Comparison of ENCODE assay signal across 15 mouse cellular contexts in genomic region chr4:107489121-107489840, GRCm38 (mm10). TPM values are rescaled to one million over a fixed set of nuclear protein-coding genes. Genes with fewer than 3 reads are reported as not detected.
DNase-seq lines count a peak whose midpoint lies in the region; ATAC-seq lines count a peak whose summit lies in the region.
"Had no signal": no experiment of that assay in that cellular context is flagged by ENCODE, and none has a peak within 500 bp of the region (broad histone marks: within the 10 kb centered on the region; RNA-seq: fewer than 3 reads in every experiment).

No protein-coding gene starts in this region.

- no peak for DNase-seq in forebrain, embryonic 11.5 days (ENCODE audit: low spot score)
- DNase-seq in left cerebral cortex, postnatal 14 days (ENCODE audit: low spot score in 2 of 2) = peak; percentile 24 to 35
- no peak for DNase-seq in left cerebral cortex, adult 9 months (ENCODE audit: low spot score in 2 of 2)
- peak; percentile 7 for DNase-seq in R1 (ENCODE audit: low read depth, low spot score)
- DNase-seq in heart, adult 9 months (ENCODE audit: low spot score in 2 of 2) = peak; percentile 28 to 32
- DNase-seq in layer of hippocampus, postnatal 36 days = no peak
- DNase-seq: adrenal gland, postnatal 14 days; gastrocnemius, postnatal 25 days; liver, postnatal 0 days; midbrain, embryonic 14.5 days had no signal

- no peaks in the 10 kb centered on the region for H3K9me3 ChIP-seq in forebrain, embryonic 13.5 days (replicated peaks)
- H3K9me3 ChIP-seq in forebrain, embryonic 11.5 days (ENCODE audit: control insufficient read depth, low read length) = no peaks in the 10 kb centered on the region
- H3K9me3 ChIP-seq: kidney, embryonic 15.5 days; limb, embryonic 13.5 days had no signal

- no peak overlapping the region for H3K9ac ChIP-seq in forebrain, embryonic 13.5 days
- H3K9ac ChIP-seq in forebrain, embryonic 11.5 days (ENCODE audit: low read length) = no peak overlapping the region
- H3K9ac ChIP-seq: kidney, embryonic 15.5 days; limb, embryonic 13.5 days; liver, postnatal 0 days had no signal

- no peaks in the 10 kb centered on the region for H3K4me1 ChIP-seq in forebrain, embryonic 13.5 days
- no peaks in the 10 kb centered on the region for H3K4me1 ChIP-seq in forebrain, embryonic 11.5 days (replicated peaks; ENCODE audit: control insufficient read depth, insufficient read depth, low read length)

- H3K27ac ChIP-seq in forebrain, embryonic 13.5 days = peak overlapping the region; percentile 40; the same call in 1 of the 2 replicates
- no peak overlapping the region for H3K27ac ChIP-seq in forebrain, embryonic 11.5 days (ENCODE audit: low read depth, low read length)
- H3K27ac ChIP-seq: kidney, embryonic 15.5 days; limb, embryonic 13.5 days had no signal

- intact Hi-C loops in left cerebral cortex, postnatal 14 days (cut with DNase I) = loop anchor here (5.0 kb wide), 1 partner anchor 163 kb away; no protein-coding TSS in a partner anchor

- no peaks in the 10 kb centered on the region for H3K27me3 ChIP-seq in forebrain, embryonic 13.5 days
- H3K27me3 ChIP-seq in forebrain, embryonic 11.5 days (ENCODE audit: control insufficient read depth, insufficient read depth, low read length) = no peaks in the 10 kb centered on the region

- no peaks in the 10 kb centered on the region for H3K36me3 ChIP-seq in forebrain, embryonic 13.5 days (ENCODE audit: poor library complexity, severe bottlenecking)
- H3K36me3 ChIP-seq in forebrain, embryonic 11.5 days (ENCODE audit: control insufficient read depth, insufficient read depth, low read length) = no peaks in the 10 kb centered on the region
- H3K36me3 ChIP-seq: kidney, embryonic 15.5 days; limb, embryonic 13.5 days had no signal

- WGBS in forebrain, embryonic 13.5 days = 78% methylated on average over 20 of the region's 20 CpGs
- WGBS in forebrain, embryonic 11.5 days = 84% methylated on average over 20 of the region's 20 CpGs

- no peak overlapping the region for H3K4me2 ChIP-seq in forebrain, embryonic 13.5 days
- H3K4me2 ChIP-seq in forebrain, embryonic 11.5 days (ENCODE audit: low read depth, low read length, severe bottlenecking) = no peak overlapping the region
- H3K4me2 ChIP-seq: kidney, embryonic 15.5 days; limb, embryonic 13.5 days had no signal

- ATAC-seq in forebrain, embryonic 13.5 days = 0 out of 2 replicates have a peak, but pooled peaks have one; percentile 27
- no peak for ATAC-seq in forebrain, embryonic 11.5 days (replicated peaks; ENCODE audit: low FRiP score)
- no peak for ATAC-seq in monocyte, adult 5-6 weeks (replicated peaks; ENCODE audit: insufficient number of reproducible peaks, low FRiP score, low TSS enrichment, poor library complexity, severe bottlenecking)
- ATAC-seq: liver, postnatal 0 days had no signal

- no peak overlapping the region for H3K4me3 ChIP-seq in forebrain, embryonic 13.5 days
- no peak overlapping the region for H3K4me3 ChIP-seq in forebrain, embryonic 11.5 days (ENCODE audit: low read depth, low read length)
- H3K4me3 ChIP-seq: kidney, embryonic 15.5 days; limb, embryonic 13.5 days had no signal

RNA-seq across cellular contexts. Expression of gene Glis1, which starts 54.9 kb away (rescaled TPM):
- 0.75 and 0.84 TPM in 2 replicates for polyA plus RNA-seq in forebrain, embryonic 13.5 days (2015; fragmentation: Nextera tagmentation; extraction: Ambion mirVana)
- 3.6 and 5.5 TPM in 2 replicates for polyA plus RNA-seq in forebrain, embryonic 11.5 days (2014; fragmentation: Nextera tagmentation; extraction: Ambion mirVana)
- total RNA-seq in left cerebral cortex, postnatal 14 days (2021) = 1 to 10 TPM; 1.4 to 2.3 TPM
- total RNA-seq in monocyte, adult 5-6 weeks (2017) = 0.19 TPM in 1 of 3 replicates, not detected in the others
- 1 to 10 TPM; 1.2 to 2.3 TPM for total RNA-seq in layer of hippocampus, postnatal 36 days (2021)
- total RNA-seq: common myeloid progenitor, adult 5-6 weeks; gastrocnemius, postnatal 25 days had no signal

Comparison
In these comparisons a context has a peak if more than half of its experiments do, and no peak if none do; other contexts are left out.
1. DNase-seq: peak in left cerebral cortex, postnatal 14 days (2 of 2), R1 (single experiment) and heart, adult 9 months (2 of 2); none in forebrain, embryonic 11.5 days (single experiment), left cerebral cortex, adult 9 months (0 of 2) and layer of hippocampus, postnatal 36 days (0 of 2).